Mouse (Mus musculus) bone marrow macrophage, adult 2 months (primary cell): ENCODE results near the gene Ccdc137. TPM values are rescaled to one million over a fixed set of nuclear protein-coding genes. Genes with fewer than 3 reads are reported as not detected.

ENCODE experiments used
- H3K27ac ChIP-seq: 2 replicates; pipeline ENCODE4 v1.5.1; 2012; ENCODE audit warnings: low read depth, low read length; ENCODE audit not compliant: insufficient read depth
- H3K4me1 ChIP-seq: 2 replicates; pipeline ENCODE4 v1.6.1; 2012; ENCODE audit warnings: low read length; ENCODE audit not compliant: control insufficient read depth, insufficient read depth
- H3K4me3 ChIP-seq: 2 replicates; pipeline ENCODE4 v1.5.1; 2012; ENCODE audit warnings: mild to moderate bottlenecking, low read length, moderate library complexity; ENCODE audit not compliant: insufficient read depth
- CTCF ChIP-seq: IDR thresholded peaks from 2 replicates; pipeline ENCODE4 v1.5.1; 2012; ENCODE audit warnings: low read depth, mild to moderate bottlenecking, low read length, moderate library complexity
- POLR2A ChIP-seq: IDR thresholded peaks from 2 replicates; pipeline ENCODE4 v1.6.1; 2012; ENCODE audit warnings: mild to moderate bottlenecking, low read depth, low read length, borderline replicate concordance
- polyA plus RNA-seq: library from polyadenylated mRNA; stranded (reverse); fragments of >200 nt; gene quantifications from 2 replicates; pipeline ENCODE4 v1.2.4, GENCODE M21; 2012; ENCODE audit not compliant: missing spikeins, insufficient read depth, insufficient read length

The Ccdc137 gene
- polyA plus RNA-seq, 1 experiment = 9.9 TPM

GRCm38 (mm10) chr11:120437857-120438385, 20.0 kb upstream of the Ccdc137 start:
- H3K4me3 ChIP-seq = peak overlapping the region; percentile 79
- TF ChIP-seq POLR2A = no peak
- TF ChIP-seq CTCF = no peak
- H3K4me1 ChIP-seq = peaks cover 9% of the 10 kb centered on the region
- peak overlapping the region; percentile 37; the same call in 1 of the 2 replicates for H3K27ac ChIP-seq

GRCm38 (mm10) chr11:120442344-120442743, 15.6 kb upstream of the Ccdc137 start, which contains the start of gene Tspan10:
Tspan10 (plus strand) TSS chr11:120442644.
- TF ChIP-seq CTCF = no peak
- no peak for TF ChIP-seq POLR2A
- Histone ChIP-seq H3K27ac (no peak within 1 kb of the TSS), H3K4me1 (peaks cover 27% of the 10 kb centered on the region)

GRCm38 (mm10) chr11:120442765-120443280, 15.1 kb upstream of the Ccdc137 start:
- no peak for TF ChIP-seq CTCF
- TF ChIP-seq POLR2A = no peak
- Histone ChIP-seq H3K4me3 (no peak overlapping the region), H3K4me1 (peaks cover 27% of the 10 kb centered on the region), H3K27ac (no peak overlapping the region)

More at GRCm38 (mm10) chr11:120442344-120442743, 15.6 kb upstream of the Ccdc137 start, which contains the start of gene Tspan10:
- H3K4me3 ChIP-seq = no peak within 1 kb of the TSS

GRCm38 (mm10) chr11:120444106-120444505, 13.8 kb upstream of the Ccdc137 start:
- no peak for TF ChIP-seq POLR2A
- no peak for TF ChIP-seq CTCF
- H3K4me3 ChIP-seq = no peak overlapping the region

GRCm38 (mm10) chr11:120445475-120445874, 12.4 kb upstream of the Ccdc137 start:
- no peak for TF ChIP-seq POLR2A
- TF ChIP-seq CTCF = no peak
- Histone ChIP-seq H3K27ac (no peak overlapping the region), H3K4me1 (peaks cover 26% of the 10 kb centered on the region), H3K4me3 (no peak overlapping the region)

More at GRCm38 (mm10) chr11:120444106-120444505, 13.8 kb upstream of the Ccdc137 start:
- Histone ChIP-seq H3K4me1 (peaks cover 26% of the 10 kb centered on the region), H3K27ac (peak overlapping the region; percentile 5; the same call in 1 of the 2 replicates)

- TF ChIP-seq POLR2A (no peak), CTCF (no peak)
- Histone ChIP-seq H3K27ac (no peak overlapping the region), H3K4me3 (no peak overlapping the region), H3K4me1 (peaks cover 30% of the 10 kb centered on the region)
Measured at GRCm38 (mm10) chr11:120447179-120447578, 10.7 kb upstream of the Ccdc137 start.

- TF ChIP-seq POLR2A (no peak), CTCF (no peak)
- peaks cover 23% of the 10 kb centered on the region for H3K4me1 ChIP-seq
- no peak overlapping the region for H3K4me3 ChIP-seq
- H3K27ac ChIP-seq = no peak overlapping the region
Measured at GRCm38 (mm10) chr11:120452246-120452645, 5.7 kb upstream of the Ccdc137 start.

- no peak for TF ChIP-seq CTCF
- no peak for TF ChIP-seq POLR2A
- Histone ChIP-seq H3K4me1 (peaks cover 23% of the 10 kb centered on the region), H3K4me3 (no peak within 1 kb of the TSS), H3K27ac (peak within 1 kb of the TSS; percentile 3; the same call in 1 of the 2 replicates)
Measured at GRCm38 (mm10) chr11:120453306-120453705, 4.6 kb upstream of the Ccdc137 start, which contains the start of gene Pde6g. Pde6g (minus strand) TSS chr11:120453500.

- Histone ChIP-seq H3K4me3 (no peak overlapping the region), H3K27ac (no peak overlapping the region), H3K4me1 (peaks cover 23% of the 10 kb centered on the region)
- TF ChIP-seq CTCF (no peak), POLR2A (no peak)
Measured at GRCm38 (mm10) chr11:120454965-120455364, 3.0 kb upstream of the Ccdc137 start.

GRCm38 (mm10) chr11:120455413-120455812, 2.5 kb upstream of the Ccdc137 start:
- peaks cover 23% of the 10 kb centered on the region for H3K4me1 ChIP-seq
- H3K27ac ChIP-seq = no peak overlapping the region
- H3K4me3 ChIP-seq = no peak overlapping the region
- TF ChIP-seq CTCF = no peak
- TF ChIP-seq POLR2A = no peak

GRCm38 (mm10) chr11:120457370-120457769, 545 bp upstream of the Ccdc137 start:
- Histone ChIP-seq H3K4me3 (peak overlapping the region; percentile 78), H3K27ac (peak overlapping the region; percentile 89), H3K4me1 (peaks cover 17% of the 10 kb centered on the region)
- TF ChIP-seq POLR2A (no peak), CTCF (no peak)
